ENCODE assay signal across 20 mouse cellular contexts in genomic region chr17:13969917-13970316, GRCm38 (mm10). TPM values are rescaled to one million over a fixed set of nuclear protein-coding genes. Genes with fewer than 3 reads are reported as not detected.
"Had no signal": no experiment of that assay in that cellular context is flagged by ENCODE, and none has a peak within 500 bp of the region (broad histone marks: within the 10 kb centered on the region; RNA-seq: fewer than 3 reads in every experiment).

No protein-coding gene starts in this region.

RNA-seq across cellular contexts. Expression of gene Gm7168, which starts 21.7 kb away (rescaled TPM):
- polyA plus RNA-seq: cerebellum, adult 2 months; cortical plate, adult 2 months; embryonic facial prominence, embryonic 10.5 days; embryonic facial prominence, embryonic 11.5 days; embryonic facial prominence, embryonic 12.5 days; embryonic facial prominence, embryonic 13.5 days; embryonic facial prominence, embryonic 14.5 days; embryonic facial prominence, embryonic 15.5 days; erythroblast, embryonic 14.5 days; forebrain, embryonic 10.5 days; forebrain, embryonic 11.5 days; forebrain, embryonic 12.5 days; forebrain, embryonic 13.5 days; forebrain, embryonic 14.5 days; forebrain, embryonic 15.5 days; forebrain, embryonic 16.5 days; forebrain, postnatal 0 days; gonadal fat pad, adult 2 months; heart, adult 2 months had no signal

RNA-seq across cellular contexts. Expression of gene Gm7356, which starts 33.6 kb away (rescaled TPM):
- polyA plus RNA-seq: cerebellum, adult 2 months; cortical plate, adult 2 months; embryonic facial prominence, embryonic 10.5 days; embryonic facial prominence, embryonic 11.5 days; embryonic facial prominence, embryonic 12.5 days; embryonic facial prominence, embryonic 13.5 days; embryonic facial prominence, embryonic 14.5 days; embryonic facial prominence, embryonic 15.5 days; erythroblast, embryonic 14.5 days; forebrain, embryonic 10.5 days; forebrain, embryonic 11.5 days; forebrain, embryonic 12.5 days; forebrain, embryonic 13.5 days; forebrain, embryonic 14.5 days; forebrain, embryonic 15.5 days; forebrain, embryonic 16.5 days; forebrain, postnatal 0 days; frontal cortex, adult 2 months; gonadal fat pad, adult 2 months had no signal
